ENCODE assay signal across 29 mouse cellular contexts in the genomic region with DNA sequence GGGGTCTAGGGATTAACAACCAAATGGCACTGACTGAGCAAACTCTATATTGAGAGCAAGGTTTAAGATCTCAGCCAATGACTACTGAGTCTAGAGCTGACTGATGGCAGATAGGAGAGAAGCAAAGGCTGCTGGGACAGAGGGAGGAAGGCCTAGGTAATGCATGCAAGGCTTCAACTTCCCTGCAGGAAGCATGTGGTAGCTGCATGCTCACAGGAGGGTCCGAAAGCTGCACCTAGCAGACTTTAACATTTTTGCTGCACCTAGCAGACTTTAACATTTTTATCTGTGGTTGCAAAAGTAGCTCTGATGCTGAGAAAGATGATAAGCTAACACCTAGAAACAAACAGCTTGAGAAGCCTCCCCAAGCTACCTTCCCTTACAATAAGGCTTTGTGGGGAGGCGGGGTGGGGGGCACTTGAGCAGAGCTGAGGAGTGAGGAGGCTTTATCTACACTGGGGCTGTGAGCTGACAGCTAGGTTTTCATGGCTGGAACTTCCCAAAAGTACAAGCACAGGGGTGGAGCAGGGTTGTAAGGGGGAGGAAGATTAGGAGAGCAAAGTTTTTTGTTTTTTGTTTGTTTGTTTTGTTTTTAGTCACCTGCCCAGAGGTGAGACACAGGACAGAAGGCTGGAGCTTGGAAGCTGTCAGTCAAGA.
DNase-seq lines count a peak whose midpoint lies in the region; ATAC-seq lines count a peak whose summit lies in the region.
"Had no signal": no experiment of that assay in that cellular context is flagged by ENCODE, and none has a peak within 500 bp of the region (broad histone marks: within the 10 kb centered on the region; RNA-seq: fewer than 3 reads in every experiment).

No protein-coding gene starts in this region.

- ATAC-seq in liver, embryonic 12.5 days = 0 out of 2 replicates have a peak, but pooled peaks have one; percentile 56
- ATAC-seq in midbrain, embryonic 13.5 days = 0 out of 2 replicates have a peak, but pooled peaks have one; percentile 45
- no peak for ATAC-seq in midbrain, embryonic 15.5 days (replicated peaks)
- peak; percentile 42; the same call in 1 of the 2 replicates for ATAC-seq in common myeloid progenitor, adult 5-6 weeks (replicated peaks; ENCODE audit: low read depth, poor library complexity, severe bottlenecking)
- ATAC-seq in megakaryocyte-erythroid progenitor cell, adult 5-6 weeks (replicated peaks; ENCODE audit: low FRiP score, low TSS enrichment, poor library complexity, severe bottlenecking) = peak; percentile 48
- ATAC-seq: activated CD4-positive, CD25-positive, alpha-beta regulatory T cell, adult 4 months; forebrain, embryonic 15.5 days; hindbrain, postnatal 0 days had no signal

- H3K27ac ChIP-seq in liver, embryonic 12.5 days = no peak overlapping the region
- H3K27ac ChIP-seq in midbrain, embryonic 13.5 days = no peak overlapping the region
- H3K27ac ChIP-seq in midbrain, embryonic 15.5 days = no peak overlapping the region
- H3K27ac ChIP-seq: embryonic facial prominence, embryonic 10.5 days; embryonic facial prominence, embryonic 13.5 days; forebrain, embryonic 12.5 days; forebrain, embryonic 15.5 days; heart, embryonic 10.5 days; heart, embryonic 13.5 days; hindbrain, embryonic 14.5 days; hindbrain, postnatal 0 days had no signal

- H3K9me3 ChIP-seq in liver, embryonic 12.5 days (replicated peaks) = no peaks in the 10 kb centered on the region
- H3K9me3 ChIP-seq in midbrain, embryonic 13.5 days = no peaks in the 10 kb centered on the region
- no peaks in the 10 kb centered on the region for H3K9me3 ChIP-seq in midbrain, embryonic 15.5 days
- H3K9me3 ChIP-seq: embryonic facial prominence, embryonic 10.5 days; embryonic facial prominence, embryonic 13.5 days; forebrain, embryonic 12.5 days; forebrain, embryonic 15.5 days; heart, embryonic 10.5 days had no signal

- H3K36me3 ChIP-seq in liver, embryonic 12.5 days = no peaks in the 10 kb centered on the region
- no peaks in the 10 kb centered on the region for H3K36me3 ChIP-seq in midbrain, embryonic 13.5 days
- no peaks in the 10 kb centered on the region for H3K36me3 ChIP-seq in midbrain, embryonic 15.5 days (replicated peaks)
- H3K36me3 ChIP-seq: embryonic facial prominence, embryonic 10.5 days; embryonic facial prominence, embryonic 13.5 days; forebrain, embryonic 12.5 days; forebrain, embryonic 15.5 days; G1E; heart, embryonic 10.5 days; heart, embryonic 13.5 days had no signal

- WGBS in liver, embryonic 12.5 days (ENCODE audit: insufficient replicate concordance) = 33% methylated on average over 2 of the region's 2 CpGs
- WGBS in midbrain, embryonic 13.5 days = 76% methylated on average over 2 of the region's 2 CpGs
- 62% methylated on average over 2 of the region's 2 CpGs for WGBS in midbrain, embryonic 15.5 days

- H3K4me3 ChIP-seq in liver, embryonic 12.5 days = no peak overlapping the region
- no peak overlapping the region for H3K4me3 ChIP-seq in midbrain, embryonic 13.5 days (replicated peaks)
- no peak overlapping the region for H3K4me3 ChIP-seq in midbrain, embryonic 15.5 days
- H3K4me3 ChIP-seq: embryonic facial prominence, embryonic 10.5 days; embryonic facial prominence, embryonic 13.5 days; erythroblast, embryonic 14.5 days; forebrain, embryonic 12.5 days; forebrain, embryonic 15.5 days; heart, embryonic 10.5 days; heart, embryonic 13.5 days had no signal

- H3K4me2 ChIP-seq in liver, embryonic 12.5 days = no peak overlapping the region
- no peak overlapping the region for H3K4me2 ChIP-seq in midbrain, embryonic 13.5 days (replicated peaks)
- H3K4me2 ChIP-seq in midbrain, embryonic 15.5 days = no peak overlapping the region
- H3K4me2 ChIP-seq: embryonic facial prominence, embryonic 13.5 days; forebrain, embryonic 12.5 days; forebrain, embryonic 15.5 days; heart, embryonic 13.5 days; hindbrain, embryonic 14.5 days had no signal

- H3K9ac ChIP-seq in liver, embryonic 12.5 days = no peak overlapping the region
- H3K9ac ChIP-seq in midbrain, embryonic 13.5 days (replicated peaks) = no peak overlapping the region
- H3K9ac ChIP-seq in midbrain, embryonic 15.5 days = no peak overlapping the region
- H3K9ac ChIP-seq: embryonic facial prominence, embryonic 13.5 days; forebrain, embryonic 12.5 days; forebrain, embryonic 15.5 days; heart, embryonic 13.5 days; hindbrain, embryonic 14.5 days had no signal

- no peak for DNase-seq in liver
- no peak for DNase-seq in embryo, embryonic 11 days
- no peak for DNase-seq in right cerebral cortex, postnatal 25 days
- DNase-seq: adrenal gland, adult 8-10 months; adrenal gland, postnatal 25 days; B cell, adult 2 months; cerebellum, adult 18-20 months; cerebellum, adult 9-10 months; cerebellum, postnatal 14 days; gastrocnemius, postnatal 25 days; heart, adult 18-20 months; heart, postnatal 14 days; heart, postnatal 4 days had no signal

- peaks cover 13% of the 10 kb centered on the region for H3K4me1 ChIP-seq in liver, embryonic 12.5 days
- H3K4me1 ChIP-seq in midbrain, embryonic 13.5 days (replicated peaks) = peaks cover 4% of the 10 kb centered on the region; the same call in 1 of the 2 replicates
- H3K4me1 ChIP-seq in midbrain, embryonic 15.5 days = no peaks in the 10 kb centered on the region
- H3K4me1 ChIP-seq: embryonic facial prominence, embryonic 13.5 days; forebrain, embryonic 12.5 days; forebrain, embryonic 15.5 days had no signal

- no peaks in the 10 kb centered on the region for H3K27me3 ChIP-seq in liver, embryonic 12.5 days (replicated peaks)
- no peaks in the 10 kb centered on the region for H3K27me3 ChIP-seq in midbrain, embryonic 13.5 days
- no peaks in the 10 kb centered on the region for H3K27me3 ChIP-seq in midbrain, embryonic 15.5 days (replicated peaks)
- H3K27me3 ChIP-seq: embryonic facial prominence, embryonic 13.5 days; forebrain, embryonic 12.5 days; forebrain, embryonic 15.5 days; heart, embryonic 13.5 days had no signal
